In genomic region chr15:102406196-102406911, GRCm38 (mm10) we compare ENCODE assay signal across 8 mouse cellular contexts. TPM values are rescaled to one million over a fixed set of nuclear protein-coding genes. Genes with fewer than 3 reads are reported as not detected.
DNase-seq lines count a peak whose midpoint lies in the region; ATAC-seq lines count a peak whose summit lies in the region.

No protein-coding gene starts in this region.

- peak; percentile 86 for DNase-seq in 416B (ENCODE audit: low read depth)
- DNase-seq in adrenal gland, postnatal 25 days = peak; percentile 88
- DNase-seq in heart, adult 9 months (ENCODE audit: low spot score in 2 of 2) = peak; percentile 86 to 87
- DNase-seq in natural killer cell, adult 2 months (ENCODE audit: low spot score in 2 of 2) = peak; percentile 60 to 70
- DNase-seq in testis, postnatal 14 days (ENCODE audit: low spot score) = peak; percentile 88

- no peak for ATAC-seq in embryonic facial prominence, embryonic 13.5 days (ENCODE audit: insufficient number of reproducible peaks, insufficient read depth, low FRiP score, low TSS enrichment, low read depth)
- ATAC-seq in kidney, embryonic 15.5 days (replicated peaks; ENCODE audit: low FRiP score) = peak; percentile 44
- peak; percentile 28 for ATAC-seq in liver, embryonic 12.5 days

- H3K4me1 ChIP-seq in embryonic facial prominence, embryonic 13.5 days = peaks cover 42% of the 10 kb centered on the region
- peaks cover 35% of the 10 kb centered on the region for H3K4me1 ChIP-seq in kidney, embryonic 15.5 days
- peaks cover 71% of the 10 kb centered on the region for H3K4me1 ChIP-seq in liver, embryonic 12.5 days

- peaks cover 40% of the 10 kb centered on the region for H3K36me3 ChIP-seq in embryonic facial prominence, embryonic 13.5 days
- peaks cover 37% of the 10 kb centered on the region for H3K36me3 ChIP-seq in kidney, embryonic 15.5 days
- peaks cover 41% of the 10 kb centered on the region for H3K36me3 ChIP-seq in liver, embryonic 12.5 days

- peak overlapping the region; percentile 58 for H3K4me2 ChIP-seq in embryonic facial prominence, embryonic 13.5 days
- H3K4me2 ChIP-seq in kidney, embryonic 15.5 days = peak overlapping the region; percentile 43
- H3K4me2 ChIP-seq in liver, embryonic 12.5 days = peak overlapping the region; percentile 72

- peak overlapping the region; percentile 98 for H3K27ac ChIP-seq in embryonic facial prominence, embryonic 13.5 days
- peak overlapping the region; percentile 100 for H3K27ac ChIP-seq in kidney, embryonic 15.5 days
- H3K27ac ChIP-seq in liver, embryonic 12.5 days = peak overlapping the region; percentile 98

- peak overlapping the region; percentile 69 for H3K4me3 ChIP-seq in embryonic facial prominence, embryonic 13.5 days
- H3K4me3 ChIP-seq in kidney, embryonic 15.5 days (replicated peaks) = peak overlapping the region; percentile 68
- peak overlapping the region; percentile 91 for H3K4me3 ChIP-seq in liver, embryonic 12.5 days

- WGBS in embryonic facial prominence, embryonic 13.5 days = under 1% methylated on average over 37 of the region's 69 CpGs
- 1% methylated on average over 41 of the region's 69 CpGs for WGBS in kidney, embryonic 15.5 days
- WGBS in liver, embryonic 12.5 days (ENCODE audit: insufficient replicate concordance) = under 1% methylated on average over 48 of the region's 69 CpGs

- peak overlapping the region; percentile 89 for H3K9ac ChIP-seq in embryonic facial prominence, embryonic 13.5 days
- H3K9ac ChIP-seq in kidney, embryonic 15.5 days = peak overlapping the region; percentile 90
- peak overlapping the region; percentile 95 for H3K9ac ChIP-seq in liver, embryonic 12.5 days

- H3K9me3 ChIP-seq in embryonic facial prominence, embryonic 13.5 days = no peaks in the 10 kb centered on the region
- H3K9me3 ChIP-seq in kidney, embryonic 15.5 days (replicated peaks) = no peaks in the 10 kb centered on the region
- H3K9me3 ChIP-seq in liver, embryonic 12.5 days (replicated peaks) = no peaks in the 10 kb centered on the region

- H3K27me3 ChIP-seq in embryonic facial prominence, embryonic 13.5 days = no peaks in the 10 kb centered on the region
- H3K27me3 ChIP-seq in kidney, embryonic 15.5 days = no peaks in the 10 kb centered on the region
- no peaks in the 10 kb centered on the region for H3K27me3 ChIP-seq in liver, embryonic 12.5 days (replicated peaks)

RNA-seq across cellular contexts. Expression of gene Sp1, which starts 0.4 kb away (rescaled TPM):
- 49.9 and 82.8 TPM in 2 replicates for total RNA-seq in adrenal gland, postnatal 25 days (2021)
- 12.3 and 14.1 TPM in 2 replicates for polyA plus RNA-seq in embryonic facial prominence, embryonic 13.5 days (2015; fragmentation: Nextera tagmentation; extraction: Ambion mirVana)
- 10.8 and 11.1 TPM in 2 replicates for polyA plus RNA-seq in kidney, embryonic 15.5 days (2015; fragmentation: Nextera tagmentation; extraction: Ambion mirVana)
- 5.1 and 5.6 TPM in 2 replicates for polyA plus RNA-seq in liver, embryonic 12.5 days (2016; fragmentation: Nextera tagmentation; extraction: Ambion mirVana)

RNA-seq across cellular contexts. Expression of gene Amhr2, which starts 38.8 kb away (rescaled TPM):
- 1.4 and 1.9 TPM in 2 replicates for total RNA-seq in adrenal gland, postnatal 25 days (2021)
- not detected in 2 replicates for polyA plus RNA-seq in embryonic facial prominence, embryonic 13.5 days (2015; fragmentation: Nextera tagmentation; extraction: Ambion mirVana)
- 0.75 and 1.7 TPM in 2 replicates for polyA plus RNA-seq in kidney, embryonic 15.5 days (2015; fragmentation: Nextera tagmentation; extraction: Ambion mirVana)
- polyA plus RNA-seq in liver, embryonic 12.5 days (2016; fragmentation: Nextera tagmentation; extraction: Ambion mirVana) = 0.12 and 0.31 TPM in 2 replicates

RNA-seq across cellular contexts. Expression of gene Sp7, which starts 39.4 kb away (rescaled TPM):
- total RNA-seq in adrenal gland, postnatal 25 days (2021) = 0.15 TPM in 1 of 2 replicates, not detected in the other
- 24.1 and 32.7 TPM in 2 replicates for polyA plus RNA-seq in embryonic facial prominence, embryonic 13.5 days (2015; fragmentation: Nextera tagmentation; extraction: Ambion mirVana)
- polyA plus RNA-seq in kidney, embryonic 15.5 days (2015; fragmentation: Nextera tagmentation; extraction: Ambion mirVana) = 1.3 and 5.9 TPM in 2 replicates
- 0.37 and 0.63 TPM in 2 replicates for polyA plus RNA-seq in liver, embryonic 12.5 days (2016; fragmentation: Nextera tagmentation; extraction: Ambion mirVana)

RNA-seq across cellular contexts. Expression of gene Prr13, which starts 52.5 kb away (rescaled TPM):
- total RNA-seq in adrenal gland, postnatal 25 days (2021) = 100 and 158 TPM in 2 replicates
- 74.8 and 79.2 TPM in 2 replicates for polyA plus RNA-seq in embryonic facial prominence, embryonic 13.5 days (2015; fragmentation: Nextera tagmentation; extraction: Ambion mirVana)
- polyA plus RNA-seq in kidney, embryonic 15.5 days (2015; fragmentation: Nextera tagmentation; extraction: Ambion mirVana) = 82.9 and 86.1 TPM in 2 replicates
- polyA plus RNA-seq in liver, embryonic 12.5 days (2016; fragmentation: Nextera tagmentation; extraction: Ambion mirVana) = 119 and 126 TPM in 2 replicates

RNA-seq across cellular contexts. Expression of gene Aaas, which starts 55.8 kb away (rescaled TPM):
- total RNA-seq in adrenal gland, postnatal 25 days (2021) = 14.4 and 24.0 TPM in 2 replicates
- 72.9 and 80.6 TPM in 2 replicates for polyA plus RNA-seq in embryonic facial prominence, embryonic 13.5 days (2015; fragmentation: Nextera tagmentation; extraction: Ambion mirVana)
- 83.2 and 83.7 TPM in 2 replicates for polyA plus RNA-seq in kidney, embryonic 15.5 days (2015; fragmentation: Nextera tagmentation; extraction: Ambion mirVana)
- 69.7 and 74.7 TPM in 2 replicates for polyA plus RNA-seq in liver, embryonic 12.5 days (2016; fragmentation: Nextera tagmentation; extraction: Ambion mirVana)
